Mouse (Mus musculus) neural tube, embryonic 11.5 days (tissue): Measurements from ENCODE around the gene 1700129C05Rik. TPM values are rescaled to one million over a fixed set of nuclear protein-coding genes. Genes with fewer than 3 reads are reported as not detected.

ENCODE experiments used
- ATAC-seq: fragments of 200-750 bp; cut with Nextera tagmentation; 2 replicates; pipeline ENCODE4 v1.8.0; 2017; ENCODE audit warnings: moderate number of reproducible peaks, mild to moderate bottlenecking, moderate TSS enrichment, moderate library complexity; ENCODE audit not compliant: insufficient read depth, low FRiP score, low TSS enrichment
- DNase-seq: peaks from one replicate; pipeline ENCODE4 v3.0.0-alpha.2; 2015; ENCODE audit warnings: low spot score
- H3K27ac ChIP-seq: fragments of 300-500 bp; sonication (generic); 2 replicates; pipeline ENCODE4 v1.5.1; 2014; ENCODE audit warnings: low read depth, mild to moderate bottlenecking, low read length
- H3K27me3 ChIP-seq: fragments of 300-500 bp; sonication (generic); 2 replicates; pipeline ENCODE4 v1.6.1; 2014; ENCODE audit warnings: mild to moderate bottlenecking, low read length, mixed read lengths; ENCODE audit not compliant: control insufficient read depth, insufficient read depth
- H3K36me3 ChIP-seq: fragments of 300-500 bp; sonication (generic); 2 replicates; pipeline ENCODE4 v1.6.1; 2014; ENCODE audit warnings: mild to moderate bottlenecking, low read length, moderate library complexity, mixed read lengths; ENCODE audit not compliant: control insufficient read depth, insufficient read depth
- H3K4me1 ChIP-seq: fragments of 300-500 bp; sonication (generic); 2 replicates; pipeline ENCODE4 v1.6.1; 2014; ENCODE audit warnings: low read length, mixed read lengths; ENCODE audit not compliant: control insufficient read depth, insufficient read depth
- H3K4me2 ChIP-seq: fragments of 300-500 bp; sonication (generic); 2 replicates; pipeline ENCODE4 v1.6.1; 2014; ENCODE audit warnings: low read depth, mild to moderate bottlenecking, moderate library complexity
- H3K4me3 ChIP-seq: fragments of 300-500 bp; sonication (generic); 2 replicates; pipeline ENCODE4 v1.5.1; 2014; ENCODE audit warnings: low read depth, low read length
- H3K9ac ChIP-seq: fragments of 300-500 bp; sonication (generic); 2 replicates; pipeline ENCODE4 v1.6.1; 2014; ENCODE audit warnings: mild to moderate bottlenecking, low read length
- H3K9me3 ChIP-seq: fragments of 300-500 bp; sonication (generic); 2 replicates; pipeline ENCODE4 v1.6.1; 2016; ENCODE audit warnings: low read length; ENCODE audit not compliant: control insufficient read depth
- WGBS: fragments of 180-500 bp; shearing (Covaris S2); extraction: QIAGEN DNeasy Blood & Tissue Kit; methylation state at CpG from one replicate; pipeline ENCODE4 v1.1.7; 2014; 5-methylcytosine and 5-hydroxymethylcytosine counted together
- polyA plus RNA-seq: library from polyadenylated mRNA; unstranded; fragments of >200 nt; fragmentation: Nextera tagmentation; extraction: Ambion mirVana; gene quantifications from 2 replicates; pipeline ENCODE4 v1.2.1, GENCODE M21; 2014

Gene 1700129C05Rik
- polyA plus RNA-seq, 1 experiment from 2014 or later = not detected

- Histone ChIP-seq H3K4me3 (no peak overlapping the region), H3K27ac (no peak overlapping the region), H3K27me3 (no peaks in the 10 kb centered on the region), H3K9ac (no peak overlapping the region), H3K4me2 (no peak overlapping the region), H3K9me3 (no peaks in the 10 kb centered on the region), H3K4me1 (no peaks in the 10 kb centered on the region), H3K36me3 (no peaks in the 10 kb centered on the region)
- no peak for ATAC-seq
- DNase-seq = no peak
Observed at GRCm38 (mm10) chr14:59093601-59094000, 49.1 kb downstream of the 1700129C05Rik start.

DNA sequence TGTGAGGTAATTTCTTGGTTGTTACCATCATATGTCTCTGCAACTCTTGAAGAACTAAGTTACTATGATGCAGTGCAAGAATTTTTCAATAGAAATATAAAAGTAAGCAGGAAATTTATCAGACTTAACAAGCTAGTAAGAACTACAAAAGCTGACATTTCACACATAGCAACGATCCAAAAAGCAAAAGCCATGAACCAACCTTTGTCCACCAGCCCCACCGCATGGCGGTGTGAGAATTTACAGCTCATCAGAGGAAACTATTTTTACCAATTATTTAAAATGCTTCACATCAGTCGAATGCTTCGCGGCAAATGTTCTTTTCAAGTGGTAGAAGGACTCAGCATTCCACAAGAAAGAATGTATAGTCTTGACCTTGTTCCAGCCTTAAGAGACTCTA, 58.3 kb downstream of the 1700129C05Rik start:
- WGBS = 45% methylated on average over 6 of the region's 6 CpGs
- Histone ChIP-seq H3K27ac (no peak overlapping the region), H3K4me2 (no peak overlapping the region), H3K4me3 (no peak overlapping the region), H3K36me3 (no peaks in the 10 kb centered on the region), H3K9ac (no peak overlapping the region), H3K4me1 (no peaks in the 10 kb centered on the region), H3K9me3 (no peaks in the 10 kb centered on the region), H3K27me3 (no peaks in the 10 kb centered on the region)
- no peak for ATAC-seq
- DNase-seq = peak; percentile 32

Other genes starting within 250 kb of the 1700129C05Rik start
- gene Gm5142, start 35.9 kb upstream of the 1700129C05Rik start, polyA plus RNA-seq = not detected in 2 replicates
- gene Rcbtb1, start 58.3 kb upstream of the 1700129C05Rik start, polyA plus RNA-seq = 99.0 and 108 TPM in 2 replicates
- gene Gm6904, start 117.3 kb upstream of the 1700129C05Rik start, polyA plus RNA-seq = not detected in 2 replicates
- not detected in 2 replicates for gene Phf11a, start 154.6 kb upstream of the 1700129C05Rik start, polyA plus RNA-seq
- gene Phf11b, start 198.5 kb upstream of the 1700129C05Rik start, polyA plus RNA-seq = 0.32 TPM in 1 of 2 replicates, not detected in the other
- 0.24 and 0.28 TPM in 2 replicates for gene Phf11d, start 222.6 kb upstream of the 1700129C05Rik start, polyA plus RNA-seq